Mouse (Mus musculus): ENCODE measurements around the gene Il4.

Il4 gene

GRCm38 (mm10) chr11:53618619-53619198 lies at the start of gene Il4:
Gene Il4, minus strand, starts transcription at chr11:53618669.
- in situ Hi-C loops (cut with MboI, MseI): no loop called here

DNA sequence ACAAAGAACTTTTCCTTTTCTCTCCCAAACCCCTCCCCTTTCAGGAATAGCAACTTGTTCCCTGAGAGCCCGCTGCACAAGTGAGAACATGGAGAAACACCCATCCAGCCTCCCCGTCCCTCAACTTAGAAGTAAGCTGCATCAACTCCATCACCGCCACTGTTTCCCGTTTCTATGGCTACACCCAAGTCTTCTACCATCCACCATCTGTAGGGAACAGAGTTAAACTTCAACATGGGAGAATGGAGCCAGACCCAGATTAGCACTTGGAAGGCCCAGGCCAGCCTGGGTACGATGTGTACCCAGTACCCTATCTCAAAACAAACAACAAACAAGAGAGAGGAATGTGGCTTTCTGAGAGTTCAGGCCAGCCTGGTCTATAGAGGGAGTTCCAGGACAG lies 45.6 kb upstream of the Il4 start:
- in situ Hi-C loops (cut with MboI, MseI): no loop called here

DNA sequence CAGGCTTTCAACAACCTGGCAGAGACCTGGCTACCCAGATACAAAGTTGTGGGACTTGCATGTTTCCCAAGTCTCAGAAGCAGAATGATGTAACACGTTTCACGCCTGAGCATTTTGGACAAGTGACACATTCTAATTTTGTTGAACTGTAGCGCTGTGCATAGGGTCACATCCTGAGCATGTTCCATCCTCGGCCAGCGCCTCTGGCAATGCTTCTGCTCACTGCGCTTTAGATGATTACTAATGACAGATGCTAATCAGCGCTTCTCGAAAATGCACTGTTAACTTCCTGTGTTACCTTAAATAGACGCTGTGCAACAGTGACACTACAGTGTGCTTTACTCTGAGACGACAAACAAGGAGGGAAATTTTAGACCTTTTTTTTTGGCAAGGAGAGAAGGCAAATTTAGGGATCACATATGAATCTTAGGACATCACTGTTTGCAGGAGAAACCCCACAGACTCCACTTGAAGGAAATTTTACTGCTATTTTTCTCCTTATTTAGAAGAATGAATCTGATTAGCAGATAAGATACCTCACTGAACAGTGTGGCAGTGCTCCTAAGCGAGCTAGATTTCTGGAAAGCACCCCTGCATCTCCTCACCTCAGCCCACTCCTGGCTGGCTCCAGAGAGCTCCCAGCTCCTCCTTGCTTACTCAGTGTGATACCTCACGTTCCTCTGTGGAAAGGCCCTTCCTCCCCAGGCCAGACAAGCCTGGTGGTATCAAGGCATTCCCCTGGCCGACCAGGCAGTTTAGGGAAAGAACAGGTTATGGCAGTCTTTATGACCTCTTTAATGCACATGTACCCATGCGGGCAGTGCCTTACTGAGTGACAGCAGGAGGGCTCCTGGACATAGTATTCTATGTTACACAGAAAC lies 44.6 kb upstream of the Il4 start:
- in situ Hi-C loops (cut with MboI, MseI): no loop called here

DNA sequence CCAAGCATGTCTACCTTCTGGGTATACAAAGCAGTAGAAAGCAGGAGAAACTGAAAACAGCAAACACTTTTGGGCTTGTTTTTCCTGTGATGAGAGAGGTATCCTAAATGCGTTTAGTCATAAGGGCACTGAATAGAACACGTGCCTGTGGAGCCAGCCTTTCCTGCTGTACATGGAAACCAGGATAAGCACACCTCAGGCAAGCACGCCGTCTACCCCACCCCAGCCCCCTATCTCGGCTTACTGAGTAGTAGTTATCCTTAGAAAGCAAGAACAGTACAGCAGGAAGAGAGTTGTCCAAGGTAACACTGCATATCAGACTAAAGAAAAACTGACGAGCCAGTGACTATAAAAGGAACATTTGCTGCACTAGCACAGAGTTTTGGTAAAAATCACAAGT lies 39.4 kb upstream of the Il4 start:
- in situ Hi-C loops (cut with MboI, MseI): no loop called here

DNA sequence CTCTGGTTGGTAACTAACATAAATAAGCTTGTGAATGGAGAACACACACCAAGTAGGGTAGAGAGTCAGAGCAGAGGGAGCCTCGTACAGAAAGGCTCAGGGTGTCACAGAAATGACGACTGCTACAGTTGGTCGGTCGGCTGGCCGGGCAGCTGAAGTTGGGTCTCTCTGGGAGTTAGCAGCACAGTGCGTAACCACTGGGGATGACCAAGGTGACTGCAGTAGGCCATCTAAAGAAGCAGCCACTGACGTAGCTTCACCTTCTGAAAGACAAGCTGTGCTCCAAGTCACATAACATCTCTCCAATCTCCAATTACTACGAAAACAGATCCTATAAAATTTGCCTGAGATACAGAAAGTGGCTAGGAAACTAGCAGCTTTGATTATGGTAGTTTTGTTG lies 38.9 kb upstream of the Il4 start:
- in situ Hi-C loops (cut with MboI, MseI): no loop called here

GRCm38 (mm10) chr11:53656558-53657202 lies 38.2 kb upstream of the Il4 start:
- in situ Hi-C loops (cut with MboI, MseI): no loop called here

DNA sequence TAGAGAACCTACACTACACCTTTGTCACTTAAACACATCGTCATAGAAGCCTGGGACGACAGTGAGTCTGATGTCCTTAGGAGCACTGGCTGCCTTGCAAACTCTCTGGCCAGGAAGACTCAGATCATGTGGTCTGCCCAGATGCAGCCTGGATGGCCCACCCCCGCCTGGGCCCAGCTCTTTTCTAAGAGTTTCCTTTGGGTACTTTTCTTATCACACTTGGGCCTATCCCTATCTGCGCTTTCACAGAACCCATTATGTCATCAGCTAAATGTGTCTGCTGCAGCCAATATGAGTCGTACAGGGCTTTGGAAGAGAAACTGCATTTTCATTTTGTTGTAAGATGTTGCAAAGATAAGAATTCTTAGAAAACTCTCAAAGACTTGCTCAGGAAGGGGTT lies 36.6 kb upstream of the Il4 start:
- in situ Hi-C loops (cut with MboI, MseI): no loop called here

GRCm38 (mm10) chr11:53652427-53652826 lies 34.0 kb upstream of the Il4 start:
- in situ Hi-C loops (cut with MboI, MseI): no loop called here

DNA sequence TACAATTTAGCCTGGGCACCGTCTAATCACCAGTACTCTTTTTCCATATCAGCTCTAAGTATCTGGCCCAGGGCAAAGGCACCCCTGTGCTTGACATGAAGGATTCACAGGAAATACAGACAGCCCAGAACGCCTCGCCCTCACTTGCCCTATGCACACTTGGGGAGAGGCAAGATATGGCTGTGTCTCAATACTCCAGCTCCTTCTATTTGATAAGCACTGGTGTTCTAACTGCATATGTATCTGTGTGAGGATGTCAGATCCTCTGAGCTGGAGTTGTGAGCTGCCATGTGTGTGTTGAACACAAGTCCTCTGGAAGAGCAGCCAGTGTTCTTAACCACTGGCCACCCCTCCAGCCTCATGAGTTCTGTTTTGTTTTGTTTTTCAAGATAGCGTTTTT lies 33.0 kb upstream of the Il4 start:
- in situ Hi-C loops (cut with MboI, MseI): no loop called here

DNA sequence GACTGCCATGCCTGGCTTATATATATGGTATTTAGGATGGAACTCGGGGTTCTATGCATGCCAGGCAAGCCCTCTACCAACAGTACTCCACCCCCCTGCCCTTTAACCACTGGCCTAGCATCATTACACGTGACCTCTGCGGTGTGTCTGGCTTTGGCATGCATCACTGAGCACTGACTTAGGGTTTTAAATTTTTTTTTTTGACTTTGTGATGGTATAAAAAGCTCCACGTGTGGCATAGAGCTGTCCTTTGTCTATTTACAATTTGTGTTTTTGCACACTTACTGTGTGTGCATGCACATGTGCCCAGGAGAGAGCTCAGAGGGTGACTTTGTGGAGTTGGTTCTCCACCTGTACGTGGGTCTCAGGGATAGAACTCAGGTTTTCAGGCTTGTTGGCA lies 25.5 kb upstream of the Il4 start:
- in situ Hi-C loops (cut with MboI, MseI): no loop called here

- in situ Hi-C loops (cut with MboI, MseI): no loop called here
These were observed 24.3 kb upstream of the Il4 start for GRCm38 (mm10) chr11:53642744-53643279.

GRCm38 (mm10) chr11:53637803-53638260 lies 19.4 kb upstream of the Il4 start:
- in situ Hi-C loops (cut with MboI, MseI): no loop called here

- in situ Hi-C loops (cut with MboI, MseI): no loop called here
These were observed 18.8 kb upstream of the Il4 start for GRCm38 (mm10) chr11:53637046-53637802.

GRCm38 (mm10) chr11:53636183-53636646 lies 17.7 kb upstream of the Il4 start:
- in situ Hi-C loops (cut with MboI, MseI): no loop called here

GRCm38 (mm10) chr11:53635590-53636182 lies 17.2 kb upstream of the Il4 start:
- in situ Hi-C loops (cut with MboI, MseI): no loop called here

DNA sequence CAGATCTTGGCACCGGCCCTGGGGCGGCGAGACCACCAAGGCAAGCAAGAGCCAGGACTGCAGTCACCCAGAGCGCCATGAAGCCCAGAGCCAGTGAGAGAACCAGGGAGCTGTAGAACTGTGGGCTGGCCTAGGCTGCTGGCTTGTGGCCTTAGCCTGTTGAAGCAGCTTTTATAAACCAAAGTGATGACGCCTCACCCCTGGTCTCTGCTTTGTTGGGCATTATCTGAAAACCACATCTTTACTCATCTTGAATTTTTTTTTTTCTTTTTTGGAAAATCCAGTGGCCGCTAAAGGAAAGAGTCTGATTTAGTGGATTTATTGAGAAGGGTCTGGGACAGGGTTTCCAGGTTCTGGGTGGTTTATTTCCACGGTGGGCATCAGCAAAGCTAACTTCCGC lies 16.1 kb upstream of the Il4 start, which contains the start of gene Il13:
TSS of gene Il13 (minus strand) at position 147 of the 400 bp plus-strand sequence.
- in situ Hi-C loops (cut with MboI, MseI): no loop called here

DNA sequence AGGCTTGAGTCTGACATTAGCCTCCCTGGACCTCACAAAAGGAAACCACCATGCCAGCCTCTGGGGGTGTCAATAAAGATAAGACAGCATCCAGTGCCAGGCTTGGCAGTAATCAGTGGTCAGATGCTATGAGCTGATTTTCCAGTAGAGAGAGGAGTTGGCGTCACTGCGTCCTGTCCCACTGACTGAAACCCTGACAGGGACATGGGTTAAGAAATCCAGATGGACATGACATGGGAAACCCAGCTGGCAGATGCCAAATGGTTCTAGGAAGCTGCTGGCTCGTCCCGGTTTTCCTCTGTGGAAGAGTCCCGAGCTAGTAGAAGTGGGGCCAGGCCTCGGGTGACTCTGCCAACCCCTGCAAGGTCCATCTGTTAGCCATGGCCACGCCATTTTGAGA lies 15.2 kb upstream of the Il4 start:
- in situ Hi-C loops (cut with MboI, MseI): no loop called here

- in situ Hi-C loops (cut with MboI, MseI): no loop called here
These were observed 13.8 kb upstream of the Il4 start for GRCm38 (mm10) chr11:53632122-53632733.

DNA sequence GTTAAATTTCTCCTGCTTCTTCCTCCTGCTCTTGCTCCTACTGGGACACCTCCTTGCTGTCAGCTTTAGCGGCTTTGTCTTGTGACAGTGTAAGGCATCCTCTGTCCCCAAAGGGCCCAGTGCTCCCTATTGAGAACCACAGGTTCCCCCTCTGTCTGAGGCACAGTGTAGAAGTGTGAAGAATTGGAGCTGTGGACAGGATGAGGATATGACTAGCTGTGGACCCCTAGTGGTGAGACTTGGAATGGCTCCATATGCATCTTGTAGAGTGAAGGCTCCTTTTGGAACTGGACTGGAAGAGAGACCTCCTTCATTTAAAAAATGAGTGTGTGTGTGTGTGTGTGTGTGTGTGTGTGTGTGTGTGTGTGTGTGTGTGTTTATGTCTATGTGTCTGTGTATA lies 9.4 kb upstream of the Il4 start:
- in situ Hi-C loops (cut with MboI, MseI): no loop called here

DNA sequence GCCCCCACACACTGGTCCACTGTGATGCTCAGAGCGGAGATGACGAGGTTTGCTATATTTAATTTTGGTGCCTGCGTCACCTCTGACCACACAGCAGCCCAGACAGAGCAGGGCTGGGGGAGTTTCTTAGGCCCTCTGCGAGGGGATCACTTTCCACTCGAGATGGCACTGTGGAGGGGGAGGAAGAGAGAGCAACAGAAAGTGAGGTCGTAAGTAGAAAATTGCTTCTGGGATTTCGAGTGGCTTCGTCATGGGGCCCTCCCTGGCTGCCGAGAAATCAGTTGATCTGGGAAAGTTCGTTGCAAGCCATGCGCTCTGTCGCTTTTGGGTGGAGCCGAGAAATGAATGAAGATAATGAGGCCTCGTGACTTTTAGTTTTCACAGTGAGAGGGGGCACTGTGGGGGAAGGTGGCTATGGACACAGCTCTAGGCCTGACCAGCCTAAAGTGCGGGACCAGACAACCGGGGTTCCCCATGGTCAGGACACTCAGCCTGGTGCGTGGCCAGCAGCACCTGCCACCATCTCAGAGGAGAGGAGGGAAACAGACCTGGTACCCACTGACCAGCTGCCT lies 8.4 kb upstream of the Il4 start:
- in situ Hi-C loops (cut with MboI, MseI): no loop called here
